Mouse (Mus musculus): Measurements from ENCODE around the gene Mocs2.

- TF ChIP-seq GATA1 (IDR thresholded peaks at IDR 0.05; ENCODE audit: borderline replicate concordance, low read length), result no peak
- TF ChIP-seq FLI1 (IDR thresholded peaks at IDR 0.05; ENCODE audit: low read length), result no peak
Observed at GRCm38 (mm10) chr13:114878667-114879066, 60.6 kb downstream of the Mocs2 start.

All from megakaryocyte, embryonic 14.5 days (primary cell).